Mouse (Mus musculus) lung, adult 2 months (tissue): ENCODE data around the gene Dcst2.

ENCODE experiments used
- CTCF ChIP-seq: fragments of 200-500 bp; IDR thresholded peaks from 2 replicates; pipeline ENCODE4 v1.5.1; 2011; ENCODE audit warnings: mild to moderate bottlenecking, low read length, control low read depth; ENCODE audit not compliant: insufficient read depth
- POLR2A ChIP-seq: fragments of 200-500 bp; IDR thresholded peaks from 2 replicates; pipeline ENCODE4 v1.6.1; 2011; ENCODE audit warnings: low read depth, mild to moderate bottlenecking, control low read depth, low read length, borderline replicate concordance; ENCODE audit errors: extremely low read depth

DNA sequence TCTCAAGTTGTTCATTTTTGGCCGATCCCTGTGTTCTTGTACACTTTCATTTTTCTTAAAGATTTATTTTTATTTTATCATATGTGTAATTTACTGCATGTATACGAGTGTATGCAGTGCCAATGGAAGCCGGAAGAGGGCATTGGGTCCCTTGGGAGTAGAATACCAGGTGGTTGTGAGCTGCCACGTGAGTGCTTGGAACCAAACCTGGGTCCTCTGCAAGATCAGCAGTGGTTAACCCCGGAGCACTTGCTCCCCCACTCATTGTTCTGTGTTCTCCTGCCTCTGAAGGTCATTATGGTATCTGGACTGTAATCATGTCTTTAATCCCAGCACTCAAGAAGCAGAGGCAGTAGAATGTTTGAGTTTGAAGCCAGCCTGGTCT, 63.4 kb downstream of the Dcst2 start:
- no peak for TF ChIP-seq CTCF
- TF ChIP-seq POLR2A: no peak
